Mouse (Mus musculus) stomach, postnatal 0 days (tissue): ENCODE data around the gene Ergic1.

ENCODE experiments used
- CTCF ChIP-seq: IDR thresholded peaks from 2 replicates; pipeline ENCODE4 v1.5.1; 2016; ENCODE audit warnings: antibody characterized with exemption, low read depth, mild to moderate bottlenecking, moderate library complexity
- EP300 ChIP-seq: optimal IDR thresholded peaks from 2 replicates; pipeline ENCODE3; 2016; ENCODE audit warnings: antibody characterized with exemption

- TF ChIP-seq EP300 (no peak), CTCF (no peak)
Measured at GRCm38 (mm10) chr17:26676252-26676615, 114.9 kb downstream of the Ergic1 start.
